Mouse (Mus musculus) kidney, embryonic 14.5 days (tissue): ENCODE results near the gene Rtl3. TPM values are rescaled to one million over a fixed set of nuclear protein-coding genes. Genes with fewer than 3 reads are reported as not detected.

Source experiments
- ATAC-seq: fragments of 200-750 bp; cut with Nextera tagmentation; 2 replicates; pipeline ENCODE4 v1.8.0; 2017; ENCODE audit warnings: moderate number of reproducible peaks, mild to moderate bottlenecking, moderate TSS enrichment, moderate library complexity; ENCODE audit not compliant: low FRiP score, low TSS enrichment
- H3K27ac ChIP-seq: fragments of 300-500 bp; sonication (generic); 2 replicates; pipeline ENCODE4 v1.5.1; 2014; ENCODE audit warnings: low read depth, mild to moderate bottlenecking, low read length, moderate library complexity, mixed read lengths
- H3K27me3 ChIP-seq: fragments of 300-500 bp; sonication (generic); 2 replicates; pipeline ENCODE4 v1.6.1; 2014; ENCODE audit warnings: mild to moderate bottlenecking, low read length; ENCODE audit not compliant: control insufficient read depth, insufficient read depth
- H3K36me3 ChIP-seq: fragments of 300-500 bp; sonication (generic); 2 replicates; pipeline ENCODE4 v1.6.1; 2014; ENCODE audit warnings: low read length, mixed read lengths; ENCODE audit not compliant: control insufficient read depth, insufficient read depth
- H3K4me1 ChIP-seq: fragments of 300-500 bp; sonication (generic); 2 replicates; pipeline ENCODE4 v1.6.1; 2014; ENCODE audit warnings: low read length, mixed read lengths; ENCODE audit not compliant: control insufficient read depth, insufficient read depth
- H3K4me2 ChIP-seq: fragments of 300-500 bp; sonication (generic); replicated peaks from 2 replicates; pipeline ENCODE4 v1.6.1; 2014; ENCODE audit warnings: low read depth, mild to moderate bottlenecking, low read length
- H3K4me3 ChIP-seq: fragments of 300-500 bp; sonication (generic); 2 replicates; pipeline ENCODE4 v1.5.1; 2014; ENCODE audit warnings: mild to moderate bottlenecking, low read length
- H3K9ac ChIP-seq: fragments of 300-500 bp; sonication (generic); 2 replicates; pipeline ENCODE4 v1.6.1; 2014; ENCODE audit warnings: low read depth, mild to moderate bottlenecking, low read length, moderate library complexity
- H3K9me3 ChIP-seq: fragments of 300-500 bp; sonication (generic); 2 replicates; pipeline ENCODE4 v1.6.1; 2016; ENCODE audit warnings: low read length; ENCODE audit not compliant: control insufficient read depth
- WGBS: fragments of 180-500 bp; shearing (Covaris S2); extraction: QIAGEN DNeasy Blood & Tissue Kit; methylation state at CpG from one replicate; pipeline ENCODE4 v1.1.7; 2014; 5-methylcytosine and 5-hydroxymethylcytosine counted together
- polyA plus RNA-seq: library from polyadenylated mRNA; unstranded; fragments of >200 nt; fragmentation: Nextera tagmentation; extraction: Ambion mirVana; gene quantifications from 2 replicates; pipeline ENCODE4 v1.2.1, GENCODE M21; 2014

Gene Rtl3
- polyA plus RNA-seq, 1 experiment from 2014 or later, result 1.5 TPM

GRCm38 (mm10) chrX:106794686-106795085, 45.8 kb downstream of the Rtl3 start:
- WGBS, result 8% methylated on average over 2 of the region's 2 CpGs
- H3K9ac ChIP-seq, result no peak overlapping the region

More at GRCm38 (mm10) chrX:106794686-106795085, 45.8 kb downstream of the Rtl3 start:
- Histone ChIP-seq H3K4me2 (no peak overlapping the region), H3K4me1 (no peaks in the 10 kb centered on the region), H3K27ac (no peak overlapping the region), H3K27me3 (no peaks in the 10 kb centered on the region), H3K36me3 (no peaks in the 10 kb centered on the region), H3K9me3 (no peaks in the 10 kb centered on the region), H3K4me3 (no peak overlapping the region)
- ATAC-seq, result no peak

Other genes with a start within 250 kb of the Rtl3 start
- gene Cysltr1, start 237.0 kb downstream of the Rtl3 start, polyA plus RNA-seq, result 3.1 and 3.5 TPM in 2 replicates
- gene Lpar4, start 80.0 kb upstream of the Rtl3 start, polyA plus RNA-seq, result 14.6 and 16.8 TPM in 2 replicates
- gene P2ry10, start 247.8 kb upstream of the Rtl3 start, polyA plus RNA-seq, result not detected in 2 replicates